Mouse (Mus musculus) heart, postnatal 0 days (tissue): ENCODE measurements at regions not wholly inside any gene's neighbourhood (a gene's known extent, or its start where the extent isn't known, plus 50 kb on each side); places are given as distances from the start of the nearest gene placed in this dataset.
A peak's percentile ranks its signal among the peaks of the same experiment; 100 is the strongest.

Source experiments
- ATAC-seq: fragments of 200-750 bp; cut with Nextera tagmentation; 2 replicates; pipeline ENCODE4 v1.8.0; 2017; ENCODE audit warnings: low read depth, moderate number of reproducible peaks, moderate library complexity; ENCODE audit not compliant: insufficient read depth
- DNase-seq: peaks from one replicate; pipeline ENCODE4 v3.0.0-alpha.2; 2016; ENCODE audit warnings: low spot score
- H3K27ac ChIP-seq: fragments of 300-500 bp; sonication (generic); 2 replicates; pipeline ENCODE4 v1.5.1; 2014; ENCODE audit warnings: low read depth, mild to moderate bottlenecking
- H3K27me3 ChIP-seq: fragments of 300-500 bp; sonication (generic); 2 replicates; pipeline ENCODE4 v1.6.1; 2014; ENCODE audit warnings: low read length, mixed read lengths; ENCODE audit not compliant: control insufficient read depth, insufficient read depth
- H3K36me3 ChIP-seq: fragments of 300-500 bp; sonication (generic); replicated peaks from 2 replicates; pipeline ENCODE4 v1.6.1; 2014; ENCODE audit warnings: low read length, mixed read lengths; ENCODE audit not compliant: control insufficient read depth, insufficient read depth
- H3K4me1 ChIP-seq: fragments of 300-500 bp; sonication (generic); 2 replicates; pipeline ENCODE4 v1.6.1; 2014; ENCODE audit warnings: antibody characterized with exemption; ENCODE audit not compliant: control insufficient read depth, insufficient read depth
- H3K4me2 ChIP-seq: fragments of 300-500 bp; sonication (generic); 2 replicates; pipeline ENCODE4 v1.6.1; 2014; ENCODE audit warnings: low read depth, mild to moderate bottlenecking, low read length, moderate library complexity
- H3K4me3 ChIP-seq: fragments of 300-500 bp; sonication (generic); 2 replicates; pipeline ENCODE4 v1.5.1; 2014; ENCODE audit warnings: low read depth, low read length
- H3K9ac ChIP-seq: fragments of 300-500 bp; sonication (generic); replicated peaks from 2 replicates; pipeline ENCODE4 v1.6.1; 2014; ENCODE audit warnings: low read depth, low read length, mixed read lengths
- H3K9me3 ChIP-seq: fragments of 300-500 bp; sonication (generic); replicated peaks from 2 replicates; pipeline ENCODE4 v1.6.1; 2016; ENCODE audit warnings: low read length; ENCODE audit not compliant: control insufficient read depth
- CTCF ChIP-seq: IDR thresholded peaks from 2 replicates; pipeline ENCODE4 v1.5.1; 2016; ENCODE audit warnings: antibody characterized with exemption, control low read depth, low read depth
- EP300 ChIP-seq: IDR thresholded peaks from 2 replicates; pipeline ENCODE4 v1.6.1; 2016; ENCODE audit warnings: antibody characterized with exemption, low read depth
- WGBS: fragments of 180-500 bp; shearing (Covaris S2); extraction: QIAGEN DNeasy Blood & Tissue Kit; methylation state at CpG from one replicate; pipeline ENCODE4 v1.1.7; 2014; 5-methylcytosine and 5-hydroxymethylcytosine counted together

- H3K27me3 ChIP-seq, result no peaks in the 10 kb centered on the region
- H3K4me2 ChIP-seq, result no peak overlapping the region
- no peaks in the 10 kb centered on the region for H3K36me3 ChIP-seq
- TF ChIP-seq EP300 (no peak), CTCF (no peak)
- ATAC-seq, result no peak
- no peaks in the 10 kb centered on the region for H3K9me3 ChIP-seq
- no peak overlapping the region for H3K9ac ChIP-seq
- H3K4me1 ChIP-seq, result no peaks in the 10 kb centered on the region
- H3K4me3 ChIP-seq, result no peak overlapping the region
- 81% methylated on average over 18 of the region's 18 CpGs for WGBS
- no peak overlapping the region for H3K27ac ChIP-seq
- no peak for DNase-seq
Measured at GRCm38 (mm10) chr10:31012669-31013358, 170.2 kb upstream of the Hey2 start.

- H3K4me1 ChIP-seq, result no peaks in the 10 kb centered on the region
- H3K4me2 ChIP-seq, result no peak overlapping the region
- no peak overlapping the region for H3K9ac ChIP-seq
- ATAC-seq (no peak), DNase-seq (no peak)
- WGBS, result 65% methylated on average over 1 of the region's 1 CpGs
- H3K9me3 ChIP-seq, result no peaks in the 10 kb centered on the region
- no peaks in the 10 kb centered on the region for H3K27me3 ChIP-seq
- H3K4me3 ChIP-seq, result no peak overlapping the region
- TF ChIP-seq CTCF, result no peak
- no peak for TF ChIP-seq EP300
- no peaks in the 10 kb centered on the region for H3K36me3 ChIP-seq
- H3K27ac ChIP-seq, result no peak overlapping the region
Measured at GRCm38 (mm10) chr10:31009955-31010254, 167.3 kb upstream of the Hey2 start.

GRCm38 (mm10) chr10:31009128-31009954 is 166.7 kb upstream of the Hey2 start:
- Histone ChIP-seq H3K4me3 (no peak overlapping the region), H3K36me3 (no peaks in the 10 kb centered on the region), H3K4me1 (no peaks in the 10 kb centered on the region), H3K4me2 (no peak overlapping the region), H3K9me3 (no peaks in the 10 kb centered on the region), H3K27me3 (no peaks in the 10 kb centered on the region), H3K27ac (no peak overlapping the region), H3K9ac (no peak overlapping the region)
- TF ChIP-seq CTCF (no peak), EP300 (no peak)
- WGBS, result 67% methylated on average over 5 of the region's 5 CpGs
- no peak for ATAC-seq
- no peak for DNase-seq

DNA sequence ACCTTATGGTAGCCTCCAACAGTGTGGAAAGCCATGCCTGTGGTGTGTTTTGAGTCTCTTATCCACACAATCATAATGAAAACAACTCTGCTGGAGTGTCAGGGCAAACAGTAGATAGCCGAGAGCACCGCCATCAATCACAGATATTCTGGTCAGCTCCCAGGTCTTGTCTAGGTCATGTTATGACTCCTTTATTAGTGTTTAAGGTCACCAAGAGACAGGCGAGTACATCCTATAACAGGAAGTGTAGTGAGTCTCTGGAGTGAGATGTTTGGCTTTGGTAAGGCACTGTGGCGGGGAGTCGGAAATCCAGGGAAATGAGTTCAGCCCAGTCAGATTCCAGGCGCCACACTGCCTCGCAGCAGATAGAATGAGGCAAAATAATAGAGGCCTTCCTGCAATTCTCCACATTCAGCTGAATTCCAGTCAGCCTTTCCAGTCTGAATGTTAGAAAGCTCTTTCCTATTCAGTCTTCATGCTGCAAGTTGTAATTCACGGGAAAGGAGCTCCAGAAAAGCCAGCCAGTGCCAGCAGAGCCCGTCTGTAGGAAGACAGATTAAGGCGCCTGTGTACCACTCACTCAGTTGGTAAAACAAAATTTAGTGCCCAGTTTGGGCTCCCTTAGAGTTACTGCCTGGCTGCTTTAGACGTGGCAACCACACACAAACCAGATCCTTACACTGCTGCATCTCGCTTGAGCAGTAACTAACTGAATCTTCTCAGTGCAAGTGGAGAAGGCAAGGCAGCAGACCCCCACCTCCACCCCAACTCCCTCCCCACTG is 155.8 kb upstream of the Hey2 start:
- ATAC-seq, result peak; percentile 47
- no peaks in the 10 kb centered on the region for H3K4me1 ChIP-seq
- H3K27me3 ChIP-seq, result no peaks in the 10 kb centered on the region
- WGBS, result 47% methylated on average over 12 of the region's 12 CpGs
- H3K9me3 ChIP-seq, result no peaks in the 10 kb centered on the region
- no peak overlapping the region for H3K4me3 ChIP-seq
- DNase-seq, result peak; percentile 34
- no peak overlapping the region for H3K9ac ChIP-seq
- no peaks in the 10 kb centered on the region for H3K36me3 ChIP-seq
- TF ChIP-seq EP300 (no peak), CTCF (no peak)
- H3K4me2 ChIP-seq, result no peak overlapping the region
- H3K27ac ChIP-seq, result no peak overlapping the region

DNA sequence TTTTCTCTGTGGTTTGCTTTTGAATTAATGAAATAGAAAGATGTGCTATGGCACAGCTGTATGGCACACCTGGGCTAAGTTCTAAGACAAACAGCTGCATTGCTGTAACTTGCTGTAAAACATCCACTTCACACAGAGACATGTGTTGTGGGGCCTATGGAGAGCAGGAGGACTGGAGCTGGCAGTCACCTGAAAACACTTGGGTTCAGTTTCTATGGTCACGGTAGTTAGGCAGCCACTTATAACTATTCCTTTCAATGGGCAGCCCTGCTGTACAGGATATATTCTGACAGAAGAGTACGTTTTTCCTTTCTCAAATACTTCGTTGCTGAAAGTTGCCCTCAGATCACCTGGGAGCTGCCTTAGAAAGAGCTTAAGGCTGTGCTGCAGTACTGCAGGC is 149.6 kb upstream of the Hey2 start:
- H3K4me3 ChIP-seq, result no peak overlapping the region
- no peak overlapping the region for H3K4me2 ChIP-seq
- H3K9me3 ChIP-seq, result no peaks in the 10 kb centered on the region
- no peaks in the 10 kb centered on the region for H3K36me3 ChIP-seq
- DNase-seq (no peak), ATAC-seq (no peak)
- 69% methylated on average over 3 of the region's 3 CpGs for WGBS
- no peak overlapping the region for H3K27ac ChIP-seq
- H3K4me1 ChIP-seq, result no peaks in the 10 kb centered on the region
- H3K27me3 ChIP-seq, result no peaks in the 10 kb centered on the region
- TF ChIP-seq CTCF, result no peak
- TF ChIP-seq EP300, result no peak
- H3K9ac ChIP-seq, result no peak overlapping the region
